Mouse (Mus musculus) lung, embryonic 14.5 days (tissue): Measurements from ENCODE around the gene Atp13a2. TPM values are rescaled to one million over a fixed set of nuclear protein-coding genes. Genes with fewer than 3 reads are reported as not detected.

Experiments used
- ATAC-seq: fragments of 200-750 bp; cut with Nextera tagmentation; 2 replicates; pipeline ENCODE4 v1.8.0; 2017; ENCODE audit warnings: mild to moderate bottlenecking, moderate TSS enrichment, moderate library complexity; ENCODE audit not compliant: insufficient read depth
- DNase-seq: peaks from one replicate; pipeline ENCODE4 v3.0.0-alpha.2; 2015
- H3K27ac ChIP-seq: fragments of 300-500 bp; sonication (generic); 2 replicates; pipeline ENCODE4 v1.5.1; 2014; ENCODE audit warnings: low read depth, mild to moderate bottlenecking, moderate library complexity
- H3K27me3 ChIP-seq: fragments of 300-500 bp; sonication (generic); 2 replicates; pipeline ENCODE4 v1.6.1; 2014; ENCODE audit warnings: low read length, control low read depth; ENCODE audit not compliant: insufficient read depth
- H3K36me3 ChIP-seq: fragments of 300-500 bp; sonication (generic); 2 replicates; pipeline ENCODE4 v1.6.1; 2014; ENCODE audit warnings: control low read depth; ENCODE audit not compliant: insufficient read depth
- H3K4me1 ChIP-seq: fragments of 300-500 bp; sonication (generic); 2 replicates; pipeline ENCODE4 v1.6.1; 2014; ENCODE audit warnings: antibody characterized with exemption, control low read depth; ENCODE audit not compliant: insufficient read depth
- H3K4me2 ChIP-seq: fragments of 300-500 bp; sonication (generic); 2 replicates; pipeline ENCODE4 v1.6.1; 2014; ENCODE audit warnings: mild to moderate bottlenecking
- H3K4me3 ChIP-seq: fragments of 300-500 bp; sonication (generic); 2 replicates; pipeline ENCODE4 v1.5.1; 2014; ENCODE audit warnings: low read depth, low read length
- H3K9ac ChIP-seq: fragments of 300-500 bp; sonication (generic); 2 replicates; pipeline ENCODE4 v1.6.1; 2014
- H3K9me3 ChIP-seq: fragments of 300-500 bp; sonication (generic); 2 replicates; pipeline ENCODE4 v1.6.1; 2016; ENCODE audit warnings: low read depth, low read length, control low read depth
- CTCF ChIP-seq: IDR thresholded peaks from 2 replicates; pipeline ENCODE4 v1.5.1; 2016; ENCODE audit warnings: antibody characterized with exemption, low read depth
- WGBS: fragments of 180-500 bp; shearing (Covaris S2); extraction: QIAGEN DNeasy Blood & Tissue Kit; methylation state at CpG from one replicate; pipeline ENCODE4 v1.1.7; 2014; 5-methylcytosine and 5-hydroxymethylcytosine counted together
- polyA plus RNA-seq: library from polyadenylated mRNA; unstranded; fragments of >200 nt; fragmentation: Nextera tagmentation; extraction: Ambion mirVana; gene quantifications from 2 replicates; pipeline ENCODE4 v1.2.1, GENCODE M21; 2014

The Atp13a2 gene
- polyA plus RNA-seq, 1 experiment from 2014 or later = 37.2 TPM

- peak; percentile 96 for TF ChIP-seq CTCF
- DNase-seq (peak; percentile 95), ATAC-seq (peak; percentile 92)
- Histone ChIP-seq H3K27ac (0 out of 2 replicates have a peak overlapping the region, but pooled peaks have one; percentile 70), H3K4me1 (0 out of 2 replicates have a peak, but pooled peaks cover 6% of the 10 kb centered on the region), H3K4me3 (no peak overlapping the region), H3K36me3 (peaks cover 34% of the 10 kb centered on the region; the same call in 1 of the 2 replicates), H3K9me3 (no peaks in the 10 kb centered on the region), H3K4me2 (no peak overlapping the region), H3K27me3 (no peaks in the 10 kb centered on the region), H3K9ac (no peak overlapping the region)
- 10% methylated on average over 8 of the region's 8 CpGs for WGBS
These were observed 58.1 kb downstream of the Atp13a2 start for GRCm38 (mm10) chr4:141044816-141045215.

GRCm38 (mm10) chr4:141048810-141049475 lies 62.3 kb downstream of the Atp13a2 start:
- no peak for TF ChIP-seq CTCF
- H3K27me3 ChIP-seq = no peaks in the 10 kb centered on the region
- H3K4me1 ChIP-seq = no peaks in the 10 kb centered on the region
- ATAC-seq = no peak
- no peak overlapping the region for H3K4me3 ChIP-seq
- H3K27ac ChIP-seq = no peak overlapping the region
- no peaks in the 10 kb centered on the region for H3K9me3 ChIP-seq
- H3K9ac ChIP-seq = no peak overlapping the region
- no peak for DNase-seq
- H3K36me3 ChIP-seq = peaks cover 20% of the 10 kb centered on the region; the same call in 1 of the 2 replicates
- H3K4me2 ChIP-seq = no peak overlapping the region
- WGBS = 78% methylated on average over 17 of the region's 17 CpGs

- no peak overlapping the region for H3K4me3 ChIP-seq
- H3K27me3 ChIP-seq = no peaks in the 10 kb centered on the region
- H3K27ac ChIP-seq = no peak overlapping the region
- no peaks in the 10 kb centered on the region for H3K9me3 ChIP-seq
- ATAC-seq (no peak), DNase-seq (peak; percentile 62)
- no peak for TF ChIP-seq CTCF
- H3K4me1 ChIP-seq = no peaks in the 10 kb centered on the region
- no peak overlapping the region for H3K4me2 ChIP-seq
- 46% methylated on average over 4 of the region's 4 CpGs for WGBS
- H3K36me3 ChIP-seq = peaks cover 20% of the 10 kb centered on the region; the same call in 1 of the 2 replicates
- no peak overlapping the region for H3K9ac ChIP-seq
These were observed 62.8 kb downstream of the Atp13a2 start for GRCm38 (mm10) chr4:141049476-141049835.

- Histone ChIP-seq H3K4me1 (no peaks in the 10 kb centered on the region), H3K4me3 (no peak overlapping the region), H3K9ac (no peak overlapping the region), H3K27me3 (no peaks in the 10 kb centered on the region), H3K36me3 (peaks cover 27% of the 10 kb centered on the region), H3K9me3 (no peaks in the 10 kb centered on the region), H3K4me2 (no peak overlapping the region), H3K27ac (no peak overlapping the region)
- ATAC-seq = no peak
- TF ChIP-seq CTCF = no peak
- 84% methylated on average over 12 of the region's 12 CpGs for WGBS
- no peak for DNase-seq
These were observed 65.8 kb downstream of the Atp13a2 start for GRCm38 (mm10) chr4:141052442-141052841.

- WGBS = 52% methylated on average over 8 of the region's 8 CpGs
- Histone ChIP-seq H3K27ac (no peak overlapping the region), H3K4me3 (no peak overlapping the region), H3K9me3 (no peaks in the 10 kb centered on the region), H3K4me2 (no peak overlapping the region), H3K9ac (no peak overlapping the region), H3K36me3 (peaks cover 31% of the 10 kb centered on the region), H3K4me1 (no peaks in the 10 kb centered on the region), H3K27me3 (no peaks in the 10 kb centered on the region)
- TF ChIP-seq CTCF = no peak
- DNase-seq = no peak
- no peak for ATAC-seq
These were observed 66.5 kb downstream of the Atp13a2 start for GRCm38 (mm10) chr4:141053138-141053537.

GRCm38 (mm10) chr4:141053568-141054161 lies 67.0 kb downstream of the Atp13a2 start:
- H3K27ac ChIP-seq = no peak overlapping the region
- no peaks in the 10 kb centered on the region for H3K4me1 ChIP-seq
- 42% methylated on average over 17 of the region's 17 CpGs for WGBS
- H3K9me3 ChIP-seq = no peaks in the 10 kb centered on the region
- no peak for ATAC-seq
- H3K4me2 ChIP-seq = no peak overlapping the region
- H3K9ac ChIP-seq = no peak overlapping the region
- no peak for TF ChIP-seq CTCF
- peaks cover 30% of the 10 kb centered on the region for H3K36me3 ChIP-seq
- no peak overlapping the region for H3K4me3 ChIP-seq
- H3K27me3 ChIP-seq = no peaks in the 10 kb centered on the region
- peak; percentile 20 for DNase-seq

Other genes starting within 250 kb of the Atp13a2 start
- not detected in 2 replicates for gene Padi6, start 244.2 kb upstream of the Atp13a2 start, polyA plus RNA-seq
- gene Padi4, start 212.6 kb upstream of the Atp13a2 start, polyA plus RNA-seq = 1.8 and 2.1 TPM in 2 replicates
- gene Padi3, start 176.2 kb upstream of the Atp13a2 start, polyA plus RNA-seq = 0.12 and 0.14 TPM in 2 replicates
- gene Padi1, start 141.1 kb upstream of the Atp13a2 start, polyA plus RNA-seq = 0.04 and 0.11 TPM in 2 replicates
- 1.1 and 1.8 TPM in 2 replicates for gene Padi2, start 80.5 kb upstream of the Atp13a2 start, polyA plus RNA-seq
- 382 and 392 TPM in 2 replicates for gene Sdhb, start 25.7 kb upstream of the Atp13a2 start, polyA plus RNA-seq
- gene Mfap2, start 23.5 kb downstream of the Atp13a2 start, polyA plus RNA-seq = 517 and 566 TPM in 2 replicates
- 7.4 and 9.8 TPM in 2 replicates for gene Crocc, start 73.7 kb downstream of the Atp13a2 start, polyA plus RNA-seq
- gene Necap2, start 91.5 kb downstream of the Atp13a2 start, polyA plus RNA-seq = 88.9 and 93.6 TPM in 2 replicates
- gene Spata21, start 101.5 kb downstream of the Atp13a2 start, polyA plus RNA-seq = 0.20 and 0.34 TPM in 2 replicates
- 29.8 and 32.5 TPM in 2 replicates for gene Szrd1, start 152.9 kb downstream of the Atp13a2 start, polyA plus RNA-seq
- 28.1 and 28.6 TPM in 2 replicates for gene Fbxo42, start 161.0 kb downstream of the Atp13a2 start, polyA plus RNA-seq
- 5.3 and 6.3 TPM in 2 replicates for gene Rsg1, start 227.1 kb downstream of the Atp13a2 start, polyA plus RNA-seq